Mouse (Mus musculus) hindbrain, embryonic 12.5 days (tissue): Measurements from ENCODE around the gene Gm10778. TPM values are rescaled to one million over a fixed set of nuclear protein-coding genes. Genes with fewer than 3 reads are reported as not detected.

Source experiments
- ATAC-seq: fragments of 200-750 bp; cut with Nextera tagmentation; 2 replicates; pipeline ENCODE4 v1.8.0; 2017; ENCODE audit warnings: moderate TSS enrichment; ENCODE audit not compliant: low FRiP score
- H3K27ac ChIP-seq: fragments of 300-500 bp; sonication (generic); 2 replicates; pipeline ENCODE4 v1.5.1; 2016; ENCODE audit warnings: mild to moderate bottlenecking
- H3K27me3 ChIP-seq: fragments of 300-500 bp; sonication (generic); 2 replicates; pipeline ENCODE4 v1.6.1; 2016; ENCODE audit warnings: mild to moderate bottlenecking
- H3K36me3 ChIP-seq: fragments of 300-500 bp; sonication (generic); 2 replicates; pipeline ENCODE4 v1.6.1; 2016; ENCODE audit warnings: mild to moderate bottlenecking
- H3K4me1 ChIP-seq: fragments of 300-500 bp; sonication (generic); 2 replicates; pipeline ENCODE4 v1.6.1; 2016
- H3K4me2 ChIP-seq: fragments of 300-500 bp; sonication (generic); replicated peaks from 2 replicates; pipeline ENCODE4 v1.6.1; 2016; ENCODE audit warnings: mild to moderate bottlenecking
- H3K4me3 ChIP-seq: fragments of 300-500 bp; sonication (generic); 2 replicates; pipeline ENCODE4 v1.5.1; 2016; ENCODE audit warnings: mild to moderate bottlenecking
- H3K9ac ChIP-seq: fragments of 300-500 bp; sonication (generic); 2 replicates; pipeline ENCODE4 v1.6.1; 2016; ENCODE audit warnings: mild to moderate bottlenecking, moderate library complexity
- H3K9me3 ChIP-seq: fragments of 300-500 bp; sonication (generic); replicated peaks from 2 replicates; pipeline ENCODE4 v1.6.1; 2016; ENCODE audit warnings: mild to moderate bottlenecking
- WGBS: fragments of 180-500 bp; shearing (Covaris S2); methylation state at CpG from one replicate; pipeline ENCODE4 v1.1.7; 2016; 5-methylcytosine and 5-hydroxymethylcytosine counted together
- polyA plus RNA-seq: library from polyadenylated mRNA; unstranded; fragments of >200 nt; fragmentation: Nextera tagmentation; extraction: Ambion mirVana; gene quantifications from 2 replicates; pipeline ENCODE4 v1.2.1, GENCODE M21; 2016

The Gm10778 gene
- polyA plus RNA-seq, 1 experiment from 2014 or later: 5.6 TPM

GRCm38 (mm10) chr10:81608308-81608707 lies 40.6 kb upstream of the Gm10778 start:
- no peak overlapping the region for H3K4me2 ChIP-seq

DNA sequence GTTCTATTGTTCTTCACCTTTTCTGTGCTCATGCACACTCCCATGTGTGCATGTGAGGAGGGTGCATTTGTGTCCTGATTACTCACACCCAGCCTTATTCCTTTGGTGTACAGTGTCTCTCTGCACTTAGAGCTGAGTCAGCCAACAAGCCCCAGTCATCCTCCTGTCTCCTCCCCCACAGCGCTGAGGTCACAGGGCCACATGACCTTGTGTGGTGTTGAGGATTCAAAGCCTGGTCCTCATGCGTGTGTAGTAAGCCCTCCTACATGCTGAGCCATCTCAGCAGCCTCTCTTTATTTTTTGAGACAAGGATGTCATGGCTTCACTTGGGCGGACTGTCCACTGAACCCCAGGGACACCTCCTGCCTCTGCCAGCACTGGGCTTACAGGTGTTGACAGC lies 36.1 kb upstream of the Gm10778 start:
- peaks cover 5% of the 10 kb centered on the region; the same call in 1 of the 2 replicates for H3K4me1 ChIP-seq
- no peak overlapping the region for H3K9ac ChIP-seq
- H3K36me3 ChIP-seq: peaks cover 8% of the 10 kb centered on the region; the same call in 1 of the 2 replicates
- no peak overlapping the region for H3K4me3 ChIP-seq
- H3K9me3 ChIP-seq: no peaks in the 10 kb centered on the region
- H3K27ac ChIP-seq: no peak overlapping the region
- WGBS: 71% methylated on average over 3 of the region's 3 CpGs
- no peak overlapping the region for H3K4me2 ChIP-seq
- ATAC-seq: no peak
- H3K27me3 ChIP-seq: no peaks in the 10 kb centered on the region; the same call in 1 of the 2 replicates

More at GRCm38 (mm10) chr10:81608308-81608707, 40.6 kb upstream of the Gm10778 start:
- Histone ChIP-seq H3K4me1 (peaks cover 17% of the 10 kb centered on the region), H3K27ac (no peak overlapping the region), H3K4me3 (no peak overlapping the region), H3K36me3 (peaks cover 8% of the 10 kb centered on the region; the same call in 1 of the 2 replicates), H3K9ac (no peak overlapping the region), H3K27me3 (no peaks in the 10 kb centered on the region), H3K9me3 (no peaks in the 10 kb centered on the region)
- 93% methylated on average over 1 of the region's 1 CpGs for WGBS
- no peak for ATAC-seq

DNA sequence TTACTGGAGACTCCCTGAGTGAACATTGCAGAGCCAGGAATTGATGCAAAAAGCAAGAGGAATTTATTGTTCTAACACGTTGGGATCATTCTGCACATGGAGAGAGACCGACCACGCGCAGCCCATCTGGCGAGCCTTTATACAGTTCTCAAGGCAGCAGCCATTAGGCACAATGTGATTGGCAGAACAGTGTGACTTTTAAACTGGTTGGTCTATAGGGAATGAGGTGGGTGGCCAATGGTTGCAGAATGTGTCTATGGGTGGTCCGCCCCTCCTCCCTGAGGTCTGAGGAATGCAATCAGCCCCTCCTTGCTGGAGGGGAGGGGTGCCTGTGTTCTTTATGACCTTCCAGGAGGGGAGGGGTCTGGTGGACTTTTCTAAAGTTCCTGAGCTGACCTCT lies 33.4 kb upstream of the Gm10778 start:
- H3K27ac ChIP-seq: no peak overlapping the region
- H3K9me3 ChIP-seq: no peaks in the 10 kb centered on the region
- H3K9ac ChIP-seq: no peak overlapping the region
- no peak overlapping the region for H3K4me2 ChIP-seq
- H3K4me3 ChIP-seq: no peak overlapping the region
- no peaks in the 10 kb centered on the region for H3K36me3 ChIP-seq
- WGBS: 50% methylated on average over 6 of the region's 6 CpGs
- H3K4me1 ChIP-seq: peaks cover 5% of the 10 kb centered on the region; the same call in 1 of the 2 replicates
- no peaks in the 10 kb centered on the region; the same call in 1 of the 2 replicates for H3K27me3 ChIP-seq
- ATAC-seq: no peak

- H3K36me3 ChIP-seq: peaks cover 37% of the 10 kb centered on the region
- no peaks in the 10 kb centered on the region; the same call in 1 of the 2 replicates for H3K27me3 ChIP-seq
- no peak overlapping the region for H3K27ac ChIP-seq
- peaks cover 5% of the 10 kb centered on the region; the same call in 1 of the 2 replicates for H3K4me1 ChIP-seq
- no peak for ATAC-seq
- 83% methylated on average over 5 of the region's 5 CpGs for WGBS
- no peak overlapping the region for H3K4me2 ChIP-seq
- H3K9ac ChIP-seq: no peak overlapping the region
- H3K9me3 ChIP-seq: no peaks in the 10 kb centered on the region
- H3K4me3 ChIP-seq: no peak overlapping the region
Measured at GRCm38 (mm10) chr10:81619976-81620375, 28.9 kb upstream of the Gm10778 start.

DNA sequence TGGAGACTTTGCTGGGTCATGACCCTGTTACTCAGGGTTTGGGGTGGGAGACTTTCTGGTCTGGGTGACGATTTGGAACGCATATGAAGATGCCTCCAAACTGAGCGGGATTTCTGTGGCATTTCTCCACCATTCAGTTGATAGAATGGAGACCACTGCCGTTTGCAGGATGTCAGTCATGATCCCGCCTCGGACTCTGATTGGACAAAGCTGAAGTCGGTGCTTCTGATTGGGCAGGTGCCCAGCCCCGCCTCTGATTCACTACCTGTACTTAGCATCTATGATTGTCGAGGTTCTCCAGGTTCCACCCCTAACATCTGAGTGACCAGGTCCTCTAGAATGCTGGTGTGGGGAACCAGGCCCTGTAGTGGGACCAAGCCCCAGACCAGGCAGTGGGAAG lies 28.1 kb upstream of the Gm10778 start:
- H3K27me3 ChIP-seq: no peaks in the 10 kb centered on the region
- peaks cover 45% of the 10 kb centered on the region for H3K36me3 ChIP-seq
- 63% methylated on average over 9 of the region's 9 CpGs for WGBS
- H3K9me3 ChIP-seq: no peaks in the 10 kb centered on the region
- no peak for ATAC-seq
- 0 out of 2 replicates have a peak, but pooled peaks cover 2% of the 10 kb centered on the region for H3K4me1 ChIP-seq
- no peak overlapping the region for H3K9ac ChIP-seq
- no peak overlapping the region for H3K4me2 ChIP-seq
- H3K4me3 ChIP-seq: no peak overlapping the region
- H3K27ac ChIP-seq: no peak overlapping the region

- Histone ChIP-seq H3K9me3 (no peaks in the 10 kb centered on the region), H3K4me3 (no peak overlapping the region), H3K4me2 (no peak overlapping the region), H3K9ac (no peak overlapping the region), H3K27ac (no peak overlapping the region), H3K27me3 (no peaks in the 10 kb centered on the region), H3K36me3 (peaks cover 48% of the 10 kb centered on the region), H3K4me1 (peaks cover 19% of the 10 kb centered on the region)
- WGBS: 57% methylated on average over 8 of the region's 8 CpGs
- ATAC-seq: no peak
Measured at GRCm38 (mm10) chr10:81623441-81623840, 25.4 kb upstream of the Gm10778 start.

- ATAC-seq: peak; percentile 26; the same call in 1 of the 2 replicates
- WGBS: 90% methylated on average over 22 of the region's 22 CpGs
- H3K27ac ChIP-seq: no peak overlapping the region; the same call in 1 of the 2 replicates
Measured at GRCm38 (mm10) chr10:81626101-81626993, 22.5 kb upstream of the Gm10778 start.

DNA sequence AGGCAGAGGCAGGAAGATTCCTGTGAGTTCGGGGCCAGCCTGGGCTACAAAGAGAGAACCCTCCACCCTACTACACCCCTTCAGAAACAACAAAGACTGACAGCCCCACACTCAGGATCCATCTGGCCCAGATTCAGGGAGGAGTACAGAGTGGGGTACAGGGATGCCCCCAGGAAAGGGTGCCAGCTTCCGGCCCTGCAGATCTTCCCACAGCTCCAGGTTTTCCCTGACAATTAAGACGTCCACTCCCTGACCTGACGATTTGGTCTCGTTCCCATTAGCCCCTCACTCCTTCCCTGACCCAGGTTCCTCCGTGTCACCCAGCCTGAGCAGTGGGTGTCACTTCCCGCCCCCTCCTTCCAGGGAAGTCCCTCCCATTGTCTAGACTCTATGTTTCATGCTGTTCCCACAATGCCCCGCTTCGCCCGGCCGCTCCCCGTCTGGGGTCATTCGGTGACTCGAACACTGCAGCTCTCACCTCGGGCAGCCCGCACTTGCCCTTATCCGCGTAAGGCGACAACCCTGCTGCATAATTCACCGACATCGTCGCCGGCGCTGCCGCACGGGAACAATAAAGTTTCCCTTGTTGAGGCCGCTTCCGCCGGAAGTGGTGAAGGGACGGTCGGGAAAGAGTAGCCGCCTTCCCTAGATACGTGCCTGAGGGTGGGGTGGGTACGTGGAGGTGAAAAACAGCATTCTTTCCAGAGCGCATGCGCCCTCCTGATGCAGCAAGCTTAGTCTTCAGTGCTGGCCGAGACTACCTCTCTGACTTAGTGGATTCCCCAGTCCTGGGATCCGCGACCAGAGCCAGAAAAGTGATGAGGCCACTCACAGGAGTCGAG lies 21.6 kb upstream of the Gm10778 start, which contains the start of gene Sirt6:
TSS of gene Sirt6 (minus strand) at position 804 of the 842 bp plus-strand sequence.
- H3K36me3 ChIP-seq: peaks cover 37% of the 10 kb centered on the region
- no peaks in the 10 kb centered on the region for H3K9me3 ChIP-seq
- peak within 1 kb of the TSS; percentile 76 for H3K4me2 ChIP-seq
- peak; percentile 87 for ATAC-seq
- H3K4me1 ChIP-seq: peaks cover 19% of the 10 kb centered on the region
- peaks cover 6% of the 10 kb centered on the region; the same call in 1 of the 2 replicates for H3K27me3 ChIP-seq
- H3K27ac ChIP-seq: peak within 1 kb of the TSS; percentile 92
- WGBS: 6% methylated on average over 40 of the region's 40 CpGs
- peak within 1 kb of the TSS; percentile 86 for H3K9ac ChIP-seq
- peak within 1 kb of the TSS; percentile 69 for H3K4me3 ChIP-seq

More at GRCm38 (mm10) chr10:81626101-81626993, 22.5 kb upstream of the Gm10778 start:
- Histone ChIP-seq H3K36me3 (peaks cover 46% of the 10 kb centered on the region), H3K4me1 (peaks cover 19% of the 10 kb centered on the region), H3K4me3 (peak overlapping the region; percentile 69), H3K4me2 (peak overlapping the region; percentile 76), H3K9me3 (no peaks in the 10 kb centered on the region), H3K27me3 (peaks cover 6% of the 10 kb centered on the region; the same call in 1 of the 2 replicates), H3K9ac (peak overlapping the region; percentile 86)

DNA sequence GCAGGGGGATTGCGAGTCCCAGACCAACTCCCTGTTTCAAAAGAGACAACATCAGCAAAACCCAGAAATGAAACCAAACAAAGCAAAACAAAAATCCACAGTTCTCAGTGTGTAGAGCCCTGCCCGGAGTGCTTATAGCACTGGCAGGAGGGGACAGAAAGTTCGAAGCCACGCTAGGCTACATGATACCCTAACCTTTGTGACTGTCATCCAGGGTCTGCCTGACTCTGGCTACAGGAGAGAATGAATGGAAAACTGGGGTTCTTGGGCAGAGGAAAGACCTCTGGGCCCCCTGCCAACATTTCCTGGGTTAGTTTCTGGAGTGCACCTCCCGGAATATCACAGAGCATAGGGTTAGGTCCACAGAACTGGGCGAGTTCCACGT lies 21.0 kb upstream of the Gm10778 start:
- WGBS: 67% methylated on average over 7 of the region's 7 CpGs

DNA sequence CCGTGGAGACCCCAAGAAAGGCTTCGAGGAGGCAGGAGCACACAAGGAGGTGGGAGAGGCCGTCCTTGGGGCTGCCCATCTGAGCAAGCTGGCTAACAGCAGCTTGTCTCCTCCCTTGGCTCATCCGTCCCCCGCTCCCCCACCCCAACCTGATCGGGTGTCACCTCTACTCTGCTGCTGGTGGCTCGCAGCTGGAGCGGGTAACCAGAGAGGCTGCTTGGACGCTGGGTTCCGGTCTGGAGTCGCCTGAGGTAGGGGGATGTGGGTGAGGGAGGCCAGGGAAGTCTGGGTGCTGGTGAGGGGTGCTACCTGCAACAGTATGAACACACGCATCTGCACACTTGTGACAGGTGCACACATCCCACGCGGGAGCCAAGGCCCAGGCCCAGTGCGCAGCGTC lies 20.5 kb upstream of the Gm10778 start, which contains the start of gene Ankrd24:
TSS of gene Ankrd24 (plus strand) at position 151 of the 400 bp plus-strand sequence.
- Histone ChIP-seq H3K9me3 (no peaks in the 10 kb centered on the region), H3K4me2 (peak within 1 kb of the TSS; percentile 76), H3K4me3 (peak within 1 kb of the TSS; percentile 69), H3K36me3 (peaks cover 27% of the 10 kb centered on the region), H3K9ac (peak within 1 kb of the TSS; percentile 86), H3K27ac (peak within 1 kb of the TSS; percentile 92), H3K4me1 (peaks cover 22% of the 10 kb centered on the region), H3K27me3 (peaks cover 6% of the 10 kb centered on the region; the same call in 1 of the 2 replicates)
- WGBS: 81% methylated on average over 16 of the region's 16 CpGs
- ATAC-seq: peak; percentile 9; the same call in 1 of the 2 replicates

More for the DNA sequence above, 21.0 kb upstream of the Gm10778 start:
- H3K4me1 ChIP-seq: peaks cover 19% of the 10 kb centered on the region
- peak; percentile 57 for ATAC-seq
- peak overlapping the region; percentile 76 for H3K4me2 ChIP-seq
- H3K4me3 ChIP-seq: peak overlapping the region; percentile 69
- peaks cover 31% of the 10 kb centered on the region for H3K36me3 ChIP-seq
- H3K27ac ChIP-seq: peak overlapping the region; percentile 92
- peak overlapping the region; percentile 86 for H3K9ac ChIP-seq
- no peaks in the 10 kb centered on the region for H3K9me3 ChIP-seq
- H3K27me3 ChIP-seq: peaks cover 6% of the 10 kb centered on the region; the same call in 1 of the 2 replicates

GRCm38 (mm10) chr10:81633253-81634099 lies 15.4 kb upstream of the Gm10778 start:
- Histone ChIP-seq H3K9ac (peak overlapping the region; percentile 62), H3K4me3 (peak overlapping the region; percentile 40), H3K4me1 (peaks cover 9% of the 10 kb centered on the region), H3K27ac (peak overlapping the region; percentile 32; the same call in 1 of the 2 replicates), H3K9me3 (no peaks in the 10 kb centered on the region), H3K27me3 (peaks cover 9% of the 10 kb centered on the region), H3K36me3 (no peaks in the 10 kb centered on the region), H3K4me2 (peak overlapping the region; percentile 63)
- ATAC-seq: peak; percentile 86
- WGBS: 2% methylated on average over 37 of the region's 37 CpGs
